Mouse (Mus musculus): ENCODE measurements around the gene Tigd4. TPM values are rescaled to one million over a fixed set of nuclear protein-coding genes. Genes with fewer than 3 reads are reported as not detected.
"Not testable (repeated sequence)": the region's sequence is repeated elsewhere in the genome, so short reads cannot be mapped to it uniquely, and the experiment has no call there.

Gene Tigd4
- 0.11 TPM in 1 of 2 replicates, not detected in the other for polyA plus RNA-seq (2014; fragmentation: Nextera tagmentation; extraction: Ambion mirVana)

- DNase-seq (ENCODE audit: low spot score) (no peak), ATAC-seq (replicated peaks; ENCODE audit: insufficient number of reproducible peaks, low FRiP score, low TSS enrichment, low read depth) (no peak)
- Histone ChIP-seq H3K4me1 (ENCODE audit: control insufficient read depth, insufficient read depth, low read length) (no peaks in the 10 kb centered on the region), H3K27ac (replicated peaks; ENCODE audit: low read depth, low read length) (no peak within 1 kb of the TSS), H3K9me3 (replicated peaks; ENCODE audit: control insufficient read depth, low read length) (no peaks in the 10 kb centered on the region), H3K27me3 (ENCODE audit: control insufficient read depth, insufficient read depth, low read length) (no peaks in the 10 kb centered on the region), H3K9ac (replicated peaks; ENCODE audit: low read length) (no peak within 1 kb of the TSS), H3K4me3 (ENCODE audit: low read depth, low read length) (no peak within 1 kb of the TSS), H3K4me2 (ENCODE audit: low read depth, low read length) (no peak within 1 kb of the TSS), H3K36me3 (replicated peaks; ENCODE audit: control insufficient read depth, insufficient read depth, low read depth, low read length) (no peaks in the 10 kb centered on the region)
- WGBS, result 89% methylated on average over 2 of the region's 2 CpGs
These were observed at the start of gene Tigd4 for GRCm38 (mm10) chr3:84593274-84593673. Tigd4 (plus strand) TSS chr3:84593574.

- Histone ChIP-seq H3K9me3 (replicated peaks; ENCODE audit: control insufficient read depth, low read length) (no peaks in the 10 kb centered on the region), H3K4me3 (ENCODE audit: low read depth, low read length) (no peak overlapping the region), H3K9ac (replicated peaks; ENCODE audit: low read length) (no peak overlapping the region), H3K36me3 (replicated peaks; ENCODE audit: control insufficient read depth, insufficient read depth, low read depth, low read length) (no peaks in the 10 kb centered on the region), H3K27me3 (ENCODE audit: control insufficient read depth, insufficient read depth, low read length) (no peaks in the 10 kb centered on the region), H3K27ac (replicated peaks; ENCODE audit: low read depth, low read length) (no peak overlapping the region), H3K4me2 (ENCODE audit: low read depth, low read length) (no peak overlapping the region), H3K4me1 (ENCODE audit: control insufficient read depth, insufficient read depth, low read length) (no peaks in the 10 kb centered on the region)
- DNase-seq (ENCODE audit: low spot score), result peak; percentile 9
- no peak for ATAC-seq (replicated peaks; ENCODE audit: insufficient number of reproducible peaks, low FRiP score, low TSS enrichment, low read depth)
- WGBS, result 59% methylated on average over 8 of the region's 8 CpGs
These were observed 46.2 kb upstream of the Tigd4 start for GRCm38 (mm10) chr3:84547177-84547576.

DNA sequence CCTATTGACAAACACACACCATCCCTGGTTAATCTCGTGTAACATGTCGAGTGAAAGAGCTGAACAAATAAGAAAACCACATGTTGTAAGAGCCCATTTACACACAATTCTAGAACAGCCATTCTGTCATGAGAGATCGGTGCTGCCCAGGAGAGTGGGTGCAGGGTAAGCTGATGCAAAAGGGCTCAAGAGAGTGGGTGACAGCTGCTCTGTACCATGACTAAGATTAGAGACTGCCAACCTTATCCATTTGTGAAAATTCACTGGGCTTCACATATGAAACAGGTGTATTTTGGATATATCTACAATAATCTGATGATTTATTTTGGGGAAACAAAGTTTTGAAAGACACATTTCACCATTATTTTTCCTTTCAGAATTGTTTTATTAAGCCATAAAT, 37.6 kb upstream of the Tigd4 start:
- H3K9ac ChIP-seq (replicated peaks; ENCODE audit: low read length), result no peak overlapping the region
- H3K4me2 ChIP-seq (ENCODE audit: low read depth, low read length), result no peak overlapping the region
- H3K4me3 ChIP-seq (ENCODE audit: low read depth, low read length), result no peak overlapping the region
- no peaks in the 10 kb centered on the region for H3K27me3 ChIP-seq (ENCODE audit: control insufficient read depth, insufficient read depth, low read length)
- DNase-seq (ENCODE audit: low spot score) (no peak), ATAC-seq (replicated peaks; ENCODE audit: insufficient number of reproducible peaks, low FRiP score, low TSS enrichment, low read depth) (no peak)
- WGBS, result 82% methylated on average over 3 of the region's 3 CpGs
- no peak overlapping the region for H3K27ac ChIP-seq (replicated peaks; ENCODE audit: low read depth, low read length)
- H3K9me3 ChIP-seq (replicated peaks; ENCODE audit: control insufficient read depth, low read length), result no peaks in the 10 kb centered on the region
- H3K4me1 ChIP-seq (ENCODE audit: control insufficient read depth, insufficient read depth, low read length), result no peaks in the 10 kb centered on the region
- H3K36me3 ChIP-seq (replicated peaks; ENCODE audit: control insufficient read depth, insufficient read depth, low read depth, low read length), result no peaks in the 10 kb centered on the region

DNA sequence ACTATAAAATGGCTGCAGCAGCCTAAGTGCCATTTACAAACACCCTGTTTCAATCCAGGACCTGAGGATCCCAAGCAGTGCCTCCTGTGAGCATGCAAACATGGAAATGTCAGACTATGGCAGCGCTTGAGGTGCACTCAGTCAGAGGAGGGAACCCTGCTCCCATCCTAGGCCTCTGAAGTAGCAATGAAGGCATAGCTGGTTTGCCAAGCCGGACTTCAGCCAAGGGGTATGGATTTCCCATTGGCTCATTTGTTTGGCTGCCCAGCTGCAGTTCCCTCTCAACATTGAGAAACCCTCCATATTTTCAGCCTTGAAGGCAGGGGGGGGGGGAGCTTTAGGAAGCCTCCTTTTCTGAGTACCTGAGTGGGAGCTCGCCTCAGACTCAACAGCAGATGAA, 35.1 kb upstream of the Tigd4 start:
- no peak overlapping the region for H3K9ac ChIP-seq (replicated peaks; ENCODE audit: low read length)
- H3K4me2 ChIP-seq (ENCODE audit: low read depth, low read length), result no peak overlapping the region
- H3K27me3 ChIP-seq (ENCODE audit: control insufficient read depth, insufficient read depth, low read length), result no peaks in the 10 kb centered on the region
- no peak overlapping the region for H3K27ac ChIP-seq (replicated peaks; ENCODE audit: low read depth, low read length)
- H3K9me3 ChIP-seq (replicated peaks; ENCODE audit: control insufficient read depth, low read length), result no peaks in the 10 kb centered on the region
- DNase-seq (ENCODE audit: low spot score), result no peak
- no peak for ATAC-seq (replicated peaks; ENCODE audit: insufficient number of reproducible peaks, low FRiP score, low TSS enrichment, low read depth)
- H3K4me1 ChIP-seq (ENCODE audit: control insufficient read depth, insufficient read depth, low read length), result no peaks in the 10 kb centered on the region
- H3K36me3 ChIP-seq (replicated peaks; ENCODE audit: control insufficient read depth, insufficient read depth, low read depth, low read length), result no peaks in the 10 kb centered on the region
- no peak overlapping the region for H3K4me3 ChIP-seq (ENCODE audit: low read depth, low read length)
- WGBS, result 92% methylated on average over 3 of the region's 3 CpGs

DNA sequence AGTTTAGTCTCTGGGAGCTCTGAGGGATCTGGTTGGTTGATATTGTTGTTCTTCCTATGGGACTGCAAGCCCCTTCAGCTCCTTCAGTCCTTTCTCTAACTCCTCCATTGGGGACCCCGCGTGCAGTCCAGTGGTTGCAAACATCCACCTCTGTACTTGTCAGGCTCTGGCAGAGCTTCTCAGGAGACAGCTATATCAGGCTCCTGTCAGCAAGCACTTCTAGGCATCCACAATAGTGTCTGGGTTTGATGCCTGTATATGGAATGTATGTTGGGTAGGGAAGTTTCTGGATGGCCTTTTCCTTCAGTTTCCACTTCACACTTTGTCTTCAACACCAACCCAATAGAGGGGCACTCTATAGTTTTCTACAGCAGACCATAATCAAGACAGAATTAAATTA, 30.5 kb upstream of the Tigd4 start:
- 91% methylated on average over 2 of the region's 2 CpGs for WGBS
- not testable (repeated sequence) for H3K4me3 ChIP-seq (ENCODE audit: low read depth, low read length); H3K27me3 ChIP-seq (ENCODE audit: control insufficient read depth, insufficient read depth, low read length); H3K4me2 ChIP-seq (ENCODE audit: low read depth, low read length); DNase-seq (ENCODE audit: low spot score); H3K9me3 ChIP-seq (replicated peaks; ENCODE audit: control insufficient read depth, low read length); H3K9ac ChIP-seq (replicated peaks; ENCODE audit: low read length); H3K27ac ChIP-seq (replicated peaks; ENCODE audit: low read depth, low read length); H3K4me1 ChIP-seq (ENCODE audit: control insufficient read depth, insufficient read depth, low read length); H3K36me3 ChIP-seq (replicated peaks; ENCODE audit: control insufficient read depth, insufficient read depth, low read depth, low read length); ATAC-seq (replicated peaks; ENCODE audit: insufficient number of reproducible peaks, low FRiP score, low TSS enrichment, low read depth)

DNA sequence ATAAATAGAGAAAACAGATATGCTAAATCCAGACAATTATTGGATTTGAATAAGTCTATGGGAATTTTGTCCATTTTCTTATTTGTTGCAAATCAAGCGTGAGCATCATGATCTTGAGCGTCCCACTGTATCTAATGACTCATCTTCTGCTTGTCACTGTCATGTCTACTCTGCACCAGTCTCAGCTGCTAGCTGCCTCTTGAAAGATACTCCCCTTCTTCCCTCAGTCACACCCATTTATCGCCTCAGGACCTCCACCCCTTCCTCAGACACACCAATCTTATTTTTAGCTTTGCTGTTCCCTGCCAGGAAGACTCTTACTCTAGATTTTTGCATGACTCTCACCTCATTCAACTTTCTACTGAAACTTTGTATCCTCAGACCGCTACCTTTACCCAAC, 30.0 kb upstream of the Tigd4 start:
- no peak overlapping the region for H3K4me2 ChIP-seq (ENCODE audit: low read depth, low read length)
- H3K27me3 ChIP-seq (ENCODE audit: control insufficient read depth, insufficient read depth, low read length), result no peaks in the 10 kb centered on the region
- H3K4me1 ChIP-seq (ENCODE audit: control insufficient read depth, insufficient read depth, low read length), result no peaks in the 10 kb centered on the region
- DNase-seq (ENCODE audit: low spot score) (no peak), ATAC-seq (replicated peaks; ENCODE audit: insufficient number of reproducible peaks, low FRiP score, low TSS enrichment, low read depth) (no peak)
- H3K9ac ChIP-seq (replicated peaks; ENCODE audit: low read length), result no peak overlapping the region
- no peaks in the 10 kb centered on the region for H3K36me3 ChIP-seq (replicated peaks; ENCODE audit: control insufficient read depth, insufficient read depth, low read depth, low read length)
- H3K9me3 ChIP-seq (replicated peaks; ENCODE audit: control insufficient read depth, low read length), result no peaks in the 10 kb centered on the region
- H3K27ac ChIP-seq (replicated peaks; ENCODE audit: low read depth, low read length), result no peak overlapping the region
- WGBS, result 83% methylated on average over 4 of the region's 4 CpGs
- no peak overlapping the region for H3K4me3 ChIP-seq (ENCODE audit: low read depth, low read length)

DNA sequence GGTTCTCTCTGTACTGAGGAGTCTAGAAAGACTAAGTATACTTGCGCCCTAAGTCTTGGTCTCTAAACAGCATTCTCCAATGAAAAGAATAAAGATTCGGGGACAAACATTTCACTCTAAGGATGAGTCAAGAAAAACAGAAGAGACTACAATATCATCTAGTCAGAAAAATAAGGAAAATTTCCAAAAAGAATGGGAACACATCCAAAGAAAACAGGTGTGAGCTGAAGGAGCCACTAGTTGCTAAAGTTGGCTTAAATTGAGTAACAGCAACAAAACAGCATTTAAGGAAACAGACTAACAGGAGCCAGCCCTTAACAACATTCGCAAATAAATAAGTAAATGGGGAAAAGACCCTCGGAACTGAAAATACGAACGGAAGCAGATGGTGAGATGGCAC, 24.8 kb upstream of the Tigd4 start:
- WGBS, result 92% methylated on average over 6 of the region's 6 CpGs
- Histone ChIP-seq H3K36me3 (replicated peaks; ENCODE audit: control insufficient read depth, insufficient read depth, low read depth, low read length) (no peaks in the 10 kb centered on the region), H3K4me1 (ENCODE audit: control insufficient read depth, insufficient read depth, low read length) (no peaks in the 10 kb centered on the region), H3K27me3 (ENCODE audit: control insufficient read depth, insufficient read depth, low read length) (no peaks in the 10 kb centered on the region), H3K9me3 (replicated peaks; ENCODE audit: control insufficient read depth, low read length) (no peaks in the 10 kb centered on the region), H3K4me2 (ENCODE audit: low read depth, low read length) (no peak overlapping the region), H3K27ac (replicated peaks; ENCODE audit: low read depth, low read length) (no peak overlapping the region), H3K4me3 (ENCODE audit: low read depth, low read length) (no peak overlapping the region), H3K9ac (replicated peaks; ENCODE audit: low read length) (no peak overlapping the region)
- no peak for ATAC-seq (replicated peaks; ENCODE audit: insufficient number of reproducible peaks, low FRiP score, low TSS enrichment, low read depth)
- no peak for DNase-seq (ENCODE audit: low spot score)

GRCm38 (mm10) chr3:84569587-84569986, 23.8 kb upstream of the Tigd4 start:
- Histone ChIP-seq H3K4me3 (ENCODE audit: low read depth, low read length) (no peak overlapping the region), H3K27me3 (ENCODE audit: control insufficient read depth, insufficient read depth, low read length) (no peaks in the 10 kb centered on the region), H3K4me1 (ENCODE audit: control insufficient read depth, insufficient read depth, low read length) (no peaks in the 10 kb centered on the region), H3K4me2 (ENCODE audit: low read depth, low read length) (no peak overlapping the region), H3K36me3 (replicated peaks; ENCODE audit: control insufficient read depth, insufficient read depth, low read depth, low read length) (no peaks in the 10 kb centered on the region), H3K27ac (replicated peaks; ENCODE audit: low read depth, low read length) (no peak overlapping the region), H3K9me3 (replicated peaks; ENCODE audit: control insufficient read depth, low read length) (no peaks in the 10 kb centered on the region), H3K9ac (replicated peaks; ENCODE audit: low read length) (no peak overlapping the region)
- no peak for DNase-seq (ENCODE audit: low spot score)
- WGBS, result 76% methylated on average over 6 of the region's 6 CpGs
- no peak for ATAC-seq (replicated peaks; ENCODE audit: insufficient number of reproducible peaks, low FRiP score, low TSS enrichment, low read depth)
